Mouse (Mus musculus) Muller cell, postnatal 12 days (primary cell): ENCODE results near the gene Pgam2.

Experiments used
- DNase-seq: peaks from one replicate; pipeline ENCODE4 v3.0.0-alpha.2; 2015; ENCODE audit errors: inconsistent ontology term

Gene Pgam2

DNA sequence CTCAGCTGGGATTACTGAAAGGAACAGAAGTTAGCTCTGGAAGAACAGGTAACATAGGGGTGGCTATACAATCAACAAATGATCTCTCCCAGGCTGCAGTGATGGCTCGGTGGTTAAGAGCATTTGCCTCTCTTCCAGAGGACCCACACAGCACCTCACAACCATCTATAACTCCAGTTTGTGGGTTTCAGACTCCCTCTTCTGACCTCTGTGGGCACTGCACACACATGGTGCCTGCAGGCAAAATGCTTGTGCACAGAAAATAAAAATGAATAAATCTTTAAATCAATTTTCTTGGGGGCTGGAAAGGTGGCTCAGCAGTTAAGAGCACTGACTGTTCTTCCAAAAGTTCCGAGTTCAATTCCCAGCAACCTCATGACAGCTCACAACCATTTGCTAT lies 25.1 kb downstream of the Pgam2 start:
- DNase-seq, result no peak

DNA sequence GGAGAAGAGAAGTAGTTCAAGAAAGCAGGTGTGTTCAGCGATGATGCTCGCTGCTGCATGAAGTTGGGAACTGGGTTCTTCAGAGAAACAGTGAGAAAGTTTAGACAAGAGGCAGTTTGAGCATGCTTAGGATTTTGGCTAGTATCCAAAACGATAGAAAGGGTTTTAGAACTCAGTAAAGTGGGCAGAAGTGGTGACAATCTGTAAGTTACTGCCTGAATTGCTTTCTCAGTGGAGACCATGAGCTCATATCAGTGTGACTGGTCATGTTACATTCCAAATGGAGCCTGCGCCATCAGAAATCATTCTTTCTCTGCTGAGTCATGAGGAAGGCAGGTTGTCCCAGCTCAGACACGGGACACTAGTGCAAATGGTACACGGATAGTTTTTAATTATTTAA lies 37.5 kb downstream of the Pgam2 start:
- DNase-seq, result no peak

DNA sequence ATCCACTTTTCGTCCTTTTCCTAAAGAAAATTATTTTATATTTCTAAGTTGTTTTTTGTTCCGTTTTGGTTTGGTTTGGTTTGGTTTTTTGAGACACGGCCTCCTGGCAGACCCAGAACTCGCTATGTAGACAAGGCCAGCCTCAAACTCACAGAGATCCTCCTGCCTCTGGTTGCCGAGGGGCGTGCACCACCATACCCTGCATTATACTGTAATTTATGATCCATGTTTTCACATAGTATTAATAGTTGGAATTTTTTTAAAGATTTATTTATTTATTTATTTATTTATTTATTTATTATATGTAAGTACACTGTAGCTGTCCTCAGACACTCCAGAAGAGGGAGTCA lies 40.9 kb downstream of the Pgam2 start:
- DNase-seq, result no peak

DNA sequence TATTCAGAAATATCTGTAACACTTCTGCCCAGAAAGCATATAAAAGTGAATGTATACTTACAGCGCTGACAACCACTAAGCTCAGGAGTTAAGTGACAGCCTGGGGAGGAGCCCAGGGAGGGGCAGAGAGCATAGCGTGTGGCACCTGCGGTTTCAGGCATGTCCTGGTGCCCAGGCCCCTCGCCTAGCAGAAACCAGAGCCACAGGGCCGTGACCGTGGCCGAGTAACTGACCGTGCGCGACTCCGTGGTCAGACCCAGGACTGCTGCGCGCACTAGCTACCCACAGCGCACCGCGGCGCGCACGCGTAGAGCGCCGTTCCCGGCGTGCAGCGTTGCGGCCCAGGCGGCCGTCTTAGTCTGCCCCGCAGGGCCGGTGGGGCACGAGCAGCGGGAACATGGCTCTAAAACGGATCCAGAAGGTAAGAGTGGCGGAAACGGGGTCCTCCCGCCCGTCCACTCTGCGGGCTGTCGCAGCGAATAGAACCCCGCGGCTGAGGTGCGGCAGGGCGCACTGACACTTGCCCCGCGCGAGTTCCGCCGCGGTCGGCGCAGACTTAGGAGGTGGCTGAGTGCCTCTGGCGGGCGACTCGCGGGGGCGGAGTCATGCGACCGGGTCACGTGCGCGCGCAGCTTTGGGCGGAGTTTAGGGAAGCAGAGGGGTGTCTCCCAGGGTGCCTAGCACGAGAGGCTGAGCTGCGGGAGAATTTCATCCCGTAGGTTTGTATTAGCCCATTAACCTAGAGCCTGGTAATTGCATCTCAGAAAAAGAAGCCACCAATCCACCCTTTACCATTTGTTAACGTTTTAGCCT lies 41.5 kb downstream of the Pgam2 start, which contains the start of gene Urgcp:
Gene Urgcp, minus strand, starts transcription at position 557 of the 813 bp plus-strand sequence.
- DNase-seq, result peak; percentile 98

DNA sequence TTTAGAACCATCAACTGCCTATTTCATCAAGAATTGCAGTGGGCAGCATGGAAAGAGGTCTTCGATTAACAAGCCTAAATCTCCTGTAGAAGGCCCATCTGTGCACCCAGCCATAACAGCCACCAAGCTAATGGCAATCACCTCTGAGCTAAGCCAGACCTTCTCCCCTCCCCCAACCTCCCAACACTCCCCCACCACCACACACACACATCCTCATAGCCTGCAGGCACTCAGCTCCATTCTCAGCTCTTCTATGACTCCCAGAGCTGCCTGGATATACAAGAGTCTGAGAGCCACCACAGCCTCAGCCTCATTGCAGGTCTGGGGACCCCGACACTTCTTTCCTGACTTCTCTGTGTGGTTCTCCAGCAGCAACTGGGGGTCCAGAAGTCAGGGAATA lies 49.8 kb downstream of the Pgam2 start:
- no peak for DNase-seq
